Mouse (Mus musculus): ENCODE results near the gene Gm10799. TPM values are rescaled to one million over a fixed set of nuclear protein-coding genes. Genes with fewer than 3 reads are reported as not detected.
A peak's percentile ranks its signal among the peaks of the same experiment; 100 is the strongest.
"Not testable (repeated sequence)": the region's sequence is repeated elsewhere in the genome, so short reads cannot be mapped to it uniquely, and the experiment has no call there.

The Gm10799 gene
- total RNA-seq, 2 experiments from 2014 or later: not detected

DNA sequence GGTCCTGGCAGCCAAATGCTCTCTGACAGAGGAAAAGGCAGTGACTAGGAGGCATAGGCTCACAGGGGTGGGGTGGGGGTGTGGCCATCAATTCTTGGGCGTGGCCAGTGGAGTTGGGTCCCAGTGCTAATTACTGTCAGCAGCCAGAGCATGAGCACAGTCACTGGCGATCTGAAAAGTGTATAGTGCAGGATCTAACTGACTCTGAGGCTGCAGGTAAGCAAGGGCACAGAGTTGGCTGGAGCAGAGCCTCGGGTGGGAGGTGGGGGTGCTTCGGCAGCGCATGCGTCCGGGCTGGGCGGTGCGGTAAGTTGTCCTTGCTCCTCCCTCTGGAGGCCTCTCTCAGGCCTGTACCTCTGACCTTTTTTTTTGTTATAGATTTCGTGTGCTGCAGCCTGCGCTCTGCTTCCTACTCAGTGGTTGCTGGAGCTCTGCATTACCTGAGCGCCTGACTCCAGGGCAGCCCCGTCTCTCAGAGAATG, 1.4 kb upstream of the Gm10799 start, which contains the start of gene Cd59b:
Gene Cd59b, plus strand, starts transcription at position 146 of the 482 bp plus-strand sequence.
- DNase-seq (ENCODE audit: low spot score in 2 of 2): no peak

DNA sequence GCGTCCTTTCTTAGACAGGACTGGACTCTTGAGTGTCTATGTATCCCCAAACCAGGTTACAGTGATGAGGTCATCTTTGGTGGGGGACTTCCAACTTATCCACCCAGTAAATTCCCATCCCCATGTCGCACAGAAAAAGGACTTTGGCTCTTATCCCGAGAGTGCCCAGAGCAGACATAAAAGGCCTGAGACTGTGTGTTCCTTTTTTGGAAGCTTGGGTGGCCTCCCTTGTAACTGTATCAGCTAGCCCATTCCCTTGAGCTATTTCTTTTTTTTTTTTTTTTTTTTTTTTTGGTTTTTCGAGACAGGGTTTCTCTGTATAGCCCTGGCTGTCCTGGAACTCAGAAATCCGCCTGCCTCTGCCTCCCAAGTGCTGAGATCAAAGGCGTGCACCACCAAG, 2.8 kb downstream of the Gm10799 start, which contains the start of gene Gm10912:
Gene Gm10912, plus strand, starts transcription at position 301 of the 400 bp plus-strand sequence.
- DNase-seq (ENCODE audit: low spot score in 2 of 2): not testable (repeated sequence)

DNA sequence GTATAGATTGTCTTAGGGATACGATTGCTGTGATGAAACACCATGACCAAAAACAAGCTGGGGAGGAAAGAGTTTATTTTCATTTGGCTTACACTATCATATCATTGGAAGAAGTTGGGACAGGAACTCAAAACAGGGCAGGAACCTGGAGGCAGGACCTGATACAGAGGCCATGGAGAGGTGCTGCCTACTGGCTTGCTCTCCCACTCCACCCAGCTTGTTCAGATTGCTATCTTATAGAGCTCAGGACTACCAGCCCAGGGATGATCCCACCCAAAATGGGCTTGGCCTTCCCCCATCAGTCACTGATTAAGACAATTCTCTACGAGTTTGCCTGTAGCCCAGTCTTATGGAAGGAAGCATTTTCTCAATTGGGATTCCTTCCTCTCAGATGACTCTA, 4.2 kb downstream of the Gm10799 start:
- DNase-seq (ENCODE audit: low spot score in 2 of 2): no peak

DNA sequence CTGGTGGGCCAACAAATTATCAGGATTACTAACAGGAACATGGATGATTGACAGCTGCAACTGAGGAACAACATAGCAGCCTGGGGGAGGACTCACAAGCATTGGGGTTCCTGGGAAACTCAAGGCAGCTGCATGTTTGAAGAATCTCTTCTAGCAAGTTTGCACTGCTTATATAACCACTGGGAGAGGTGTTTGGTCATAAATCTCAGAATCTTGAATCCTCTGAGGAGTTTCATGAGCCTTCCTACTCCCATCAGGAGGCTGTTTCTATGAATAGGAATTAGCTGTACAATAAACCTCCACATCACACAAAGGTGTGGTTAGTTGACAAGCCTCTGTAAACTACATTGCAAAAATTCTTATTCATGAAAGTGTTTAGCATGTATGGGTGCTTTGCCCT, 5.7 kb downstream of the Gm10799 start:
- DNase-seq (ENCODE audit: low spot score in 2 of 2): no peak

DNA sequence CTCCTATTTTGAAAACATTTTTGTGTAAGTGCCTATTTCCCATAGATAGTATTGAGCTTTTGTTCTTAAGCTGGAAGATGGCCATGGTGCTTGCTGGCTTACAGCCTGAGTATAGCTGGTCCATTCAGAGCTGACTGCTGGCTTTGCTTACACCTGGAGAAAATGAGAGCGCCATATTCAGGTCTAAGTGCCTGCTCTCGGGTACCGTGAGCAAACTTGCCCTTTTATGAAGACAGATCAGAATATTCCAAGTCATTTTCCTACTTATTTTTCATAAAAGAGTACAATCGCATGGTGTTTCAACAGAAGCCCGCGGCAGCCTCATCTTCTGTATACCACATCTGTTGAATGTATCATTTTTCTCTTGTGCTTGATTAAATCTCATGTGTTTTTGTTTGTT, 7.4 kb downstream of the Gm10799 start:
- DNase-seq (ENCODE audit: low spot score in 2 of 2): no peak

DNA sequence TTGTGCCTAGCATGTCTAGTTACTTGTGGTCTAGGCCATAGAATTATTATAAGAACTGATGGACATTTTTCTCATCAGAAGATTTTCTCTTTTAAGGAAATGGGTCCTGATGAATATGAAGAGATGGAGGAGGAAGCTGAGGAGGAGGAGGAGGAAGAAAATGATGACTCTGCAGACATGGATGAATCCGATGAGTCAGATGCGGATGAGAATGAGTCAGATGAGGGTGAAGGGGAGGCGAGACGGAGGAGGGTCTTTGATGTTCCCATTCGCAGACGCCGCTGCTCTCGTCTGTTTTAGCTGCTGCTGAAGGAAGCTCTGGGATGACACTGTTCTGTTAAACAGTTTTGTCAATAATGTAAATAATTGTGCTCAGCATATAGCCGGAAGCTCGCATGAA, 8.6 kb downstream of the Gm10799 start:
- DNase-seq (ENCODE audit: low spot score in 2 of 2): no peak

DNA sequence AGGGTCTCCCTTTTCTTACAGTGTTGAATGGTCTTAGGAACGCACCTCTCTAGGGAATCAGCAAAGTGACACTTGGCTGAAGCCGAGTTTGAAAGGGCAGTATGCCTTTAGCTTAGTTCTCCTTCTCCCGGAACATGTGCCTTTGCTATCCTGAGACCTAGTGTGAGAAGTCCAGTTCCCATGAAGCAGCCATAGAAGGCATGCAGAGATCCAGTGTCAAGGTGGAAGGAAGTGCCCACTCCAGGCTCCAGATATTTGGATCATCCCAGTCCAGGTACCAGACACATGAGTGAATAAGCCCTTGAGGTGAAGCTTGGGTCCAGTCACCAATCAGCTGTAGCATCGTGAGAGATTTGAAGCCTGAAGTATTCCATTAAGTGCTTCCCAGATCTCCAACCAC, 9.4 kb downstream of the Gm10799 start:
- no peak for DNase-seq (ENCODE audit: low spot score in 2 of 2)

DNA sequence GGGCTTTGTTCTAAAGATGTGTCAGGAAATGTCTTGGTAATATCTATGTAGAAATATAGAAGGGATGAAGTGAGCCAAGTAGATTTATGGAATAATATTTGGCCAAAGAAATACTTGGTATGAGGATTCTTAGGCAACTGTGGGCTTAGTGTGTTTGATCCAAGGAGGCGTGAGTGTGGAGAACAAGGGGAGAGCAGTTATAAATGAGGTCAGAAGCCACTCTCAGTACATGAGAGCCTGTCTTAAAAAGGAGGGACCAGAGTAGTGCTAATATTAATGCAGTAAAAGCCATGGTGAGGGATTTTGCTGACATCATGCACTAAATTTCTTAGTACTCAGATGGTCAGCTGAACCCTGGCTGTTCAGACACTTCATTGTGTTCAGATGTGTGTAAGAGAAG, 10.0 kb downstream of the Gm10799 start:
- no peak for DNase-seq (ENCODE audit: low spot score in 2 of 2)

DNA sequence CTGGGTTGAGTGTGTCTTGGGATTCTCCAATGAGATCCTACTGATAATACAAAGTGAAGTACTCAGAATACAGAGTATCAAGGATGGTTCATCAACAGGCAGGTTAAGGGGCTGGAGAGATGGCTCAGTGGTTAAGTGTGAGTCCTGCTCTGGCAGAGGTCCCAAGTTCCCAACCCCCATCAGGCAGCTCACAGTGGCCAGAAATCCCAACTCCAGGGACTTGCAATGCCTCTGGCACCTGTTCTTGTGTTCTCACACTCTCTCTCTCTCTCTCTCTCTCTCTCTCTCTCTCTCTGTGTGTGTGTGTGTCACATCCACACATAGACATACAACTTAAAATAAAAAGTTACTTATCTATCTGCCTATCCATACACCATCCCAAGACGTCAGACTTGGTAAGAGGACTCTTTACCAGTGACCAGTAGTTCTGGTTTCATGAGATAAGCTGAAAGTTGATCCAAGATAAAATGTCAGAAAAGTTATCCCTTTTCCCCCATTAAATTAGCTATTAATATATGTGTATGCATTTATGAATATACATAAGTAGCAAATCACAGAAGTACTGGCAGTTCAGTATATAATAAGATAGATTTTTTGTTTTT, 23.8 kb downstream of the Gm10799 start:
- DNase-seq (ENCODE audit: low spot score in 2 of 2): no peak

DNA sequence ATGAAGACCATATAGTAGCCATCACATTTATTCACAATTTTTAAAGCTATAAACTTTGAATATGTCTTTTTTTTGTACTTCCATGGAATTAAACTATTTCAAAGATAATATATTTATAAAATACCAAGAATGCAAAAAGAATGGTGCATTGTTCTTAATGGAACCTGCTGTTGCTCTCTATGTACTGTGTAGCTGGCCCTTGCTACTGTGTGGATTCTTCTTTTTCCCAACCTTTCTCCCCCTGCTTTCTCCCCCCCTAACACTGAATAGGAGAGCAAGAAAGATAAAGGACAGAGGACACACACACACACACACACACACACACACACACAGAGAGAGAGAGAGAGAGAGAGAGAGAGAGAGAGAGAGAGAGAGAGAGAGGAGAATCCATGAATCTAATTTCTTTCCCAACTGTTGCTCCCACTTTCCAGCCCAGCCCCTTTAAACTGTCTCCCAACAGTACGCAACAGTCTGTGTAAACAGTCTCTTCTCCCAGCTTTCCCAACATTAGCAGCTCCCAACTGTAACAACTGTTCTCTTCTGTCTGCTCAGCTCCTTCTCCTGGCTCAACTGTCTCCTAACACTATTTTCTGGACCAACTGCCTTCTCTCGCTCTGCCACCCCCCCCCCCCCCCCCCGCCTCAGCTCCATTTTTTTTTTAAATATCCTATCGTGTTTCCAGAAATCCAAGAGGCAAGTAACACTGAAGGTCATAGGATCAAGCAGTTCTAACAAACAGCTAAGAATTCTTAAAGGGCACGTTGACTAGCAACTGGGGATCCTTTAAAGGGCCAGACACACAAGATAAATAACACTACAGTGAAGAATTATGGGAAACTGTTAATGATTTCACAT, 24.5 kb downstream of the Gm10799 start:
- DNase-seq (ENCODE audit: low spot score in 2 of 2): no peak

DNA sequence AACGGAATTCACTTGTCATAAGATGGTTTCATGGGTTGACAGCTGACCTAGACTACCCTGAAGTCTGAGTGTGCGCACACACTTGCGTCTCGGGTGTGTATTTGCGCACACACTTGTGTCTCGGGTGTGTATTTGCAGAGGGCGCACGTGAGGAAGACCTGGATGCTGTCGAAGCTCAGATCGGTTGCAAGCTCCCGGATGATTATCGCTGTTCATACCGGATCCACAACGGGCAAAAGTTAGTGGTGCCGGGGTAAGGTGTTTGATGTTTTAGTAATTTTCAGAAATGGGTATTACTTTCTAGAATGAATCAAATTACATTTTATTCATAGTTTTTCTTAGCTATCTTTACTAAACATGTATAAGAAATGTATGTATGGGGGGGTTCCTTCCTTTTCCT, 25.6 kb downstream of the Gm10799 start:
- no peak for DNase-seq (ENCODE audit: low spot score in 2 of 2)

DNA sequence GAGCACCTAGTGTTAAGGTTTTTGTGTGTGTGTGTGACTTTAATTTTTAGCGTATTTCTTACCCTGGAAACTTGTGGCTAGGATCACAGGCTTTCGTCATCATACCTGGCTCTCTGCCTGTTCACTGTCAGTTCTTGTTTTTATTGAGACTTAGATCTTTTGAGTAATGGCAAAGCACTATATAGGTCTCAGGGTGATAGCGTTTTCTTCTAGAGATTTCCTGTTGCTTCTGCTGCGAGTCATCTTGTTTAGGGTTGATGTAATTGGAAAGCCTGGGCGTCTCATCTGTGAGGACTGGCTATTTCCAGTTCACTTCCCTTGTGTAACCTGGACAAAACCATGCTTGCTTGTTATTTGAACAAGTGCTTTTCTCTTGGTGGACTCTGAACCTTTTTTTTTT, 26.7 kb downstream of the Gm10799 start:
- no peak for DNase-seq (ENCODE audit: low spot score in 2 of 2)

DNA sequence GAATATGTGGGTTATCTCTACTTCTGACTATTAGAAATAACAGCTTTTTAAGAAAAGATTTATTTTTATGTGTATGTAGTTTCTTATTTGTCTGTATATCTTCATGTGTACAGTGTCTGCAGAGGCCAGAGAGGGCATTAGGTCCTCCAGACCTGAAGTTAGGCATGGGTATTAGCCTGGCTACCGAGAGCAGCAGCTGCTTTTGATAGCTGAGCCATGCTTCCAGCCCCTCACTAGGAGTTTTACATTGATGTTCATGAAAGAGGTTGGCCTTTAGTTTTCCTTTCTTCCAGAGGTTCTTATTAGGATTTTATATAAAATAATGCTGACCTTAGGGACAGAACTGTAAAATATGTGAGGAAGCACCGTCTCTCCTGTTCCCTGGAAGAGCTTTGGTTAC, 30.1 kb downstream of the Gm10799 start:
- no peak for DNase-seq (ENCODE audit: low spot score in 2 of 2)

DNA sequence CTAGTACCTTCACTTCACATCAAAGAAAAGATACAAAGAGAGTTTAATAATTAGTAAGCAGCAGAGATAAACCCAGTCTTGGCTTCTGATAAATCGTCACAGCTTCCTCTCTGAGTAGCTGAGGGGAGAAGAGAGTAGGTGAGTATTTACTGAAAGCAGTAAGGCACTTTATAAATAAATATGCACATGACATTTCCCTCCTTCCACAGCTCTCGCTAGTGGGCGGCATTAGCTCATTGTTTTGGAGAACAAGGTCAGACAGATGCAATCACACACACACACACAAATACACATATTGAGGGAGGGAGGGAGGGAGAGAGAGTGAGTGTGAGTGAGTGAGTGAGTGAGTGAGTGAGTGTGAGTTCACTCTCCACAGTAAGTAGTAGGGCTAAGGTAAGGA, 32.0 kb downstream of the Gm10799 start:
- no peak for DNase-seq (ENCODE audit: low spot score in 2 of 2)

DNA sequence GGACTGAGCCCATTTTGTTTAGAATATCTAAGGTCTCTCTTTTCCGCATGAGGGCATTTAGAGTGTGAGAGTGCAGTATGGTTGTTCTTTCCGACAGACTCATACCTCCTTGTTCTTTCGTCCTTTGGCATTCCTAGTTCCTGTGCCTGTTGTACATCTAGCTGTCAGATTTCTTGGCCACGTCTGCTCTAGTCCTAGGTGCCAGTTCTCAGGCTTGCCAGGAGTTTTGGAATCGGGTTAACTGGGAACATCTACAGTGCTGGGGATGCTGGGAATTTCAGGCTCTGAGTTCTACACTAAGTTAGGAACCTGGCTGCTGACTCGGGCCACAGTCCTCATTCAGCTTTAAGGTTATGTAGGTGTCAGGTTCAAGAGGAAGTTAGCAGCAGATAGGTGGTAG, 32.8 kb downstream of the Gm10799 start:
- DNase-seq (ENCODE audit: low spot score in 2 of 2): no peak

DNA sequence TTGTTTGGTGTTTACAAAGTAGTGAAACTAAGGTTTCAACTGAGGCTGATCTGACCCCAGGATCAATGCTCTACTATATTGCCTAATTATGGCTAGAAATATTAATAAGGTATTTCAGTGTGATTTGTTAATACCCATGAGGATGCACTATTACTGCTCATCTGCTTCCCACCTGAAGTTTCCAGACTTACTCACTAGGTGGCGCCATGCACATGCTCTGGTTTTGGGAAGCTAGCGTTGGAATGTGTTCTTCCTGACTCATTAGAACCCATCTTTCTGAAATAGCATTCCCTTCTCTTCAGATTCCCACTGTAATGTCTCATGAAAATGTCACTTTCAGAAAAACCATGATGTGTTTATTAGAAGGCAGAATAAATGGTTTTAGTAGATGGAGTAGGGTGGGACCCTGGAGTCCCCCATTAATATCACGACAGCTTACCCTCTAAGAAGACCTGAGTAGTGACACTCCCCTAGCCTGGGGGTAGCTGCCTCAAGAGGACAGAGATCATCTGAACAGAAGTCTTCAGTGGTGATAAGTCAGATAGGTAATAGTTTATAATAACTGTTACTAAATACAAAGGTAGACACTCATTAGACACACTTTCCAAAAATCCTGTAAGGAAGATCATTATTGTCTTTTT, 33.4 kb downstream of the Gm10799 start:
- DNase-seq (ENCODE audit: low spot score in 2 of 2): peak in 1 of 2 experiments; percentile 32

DNA sequence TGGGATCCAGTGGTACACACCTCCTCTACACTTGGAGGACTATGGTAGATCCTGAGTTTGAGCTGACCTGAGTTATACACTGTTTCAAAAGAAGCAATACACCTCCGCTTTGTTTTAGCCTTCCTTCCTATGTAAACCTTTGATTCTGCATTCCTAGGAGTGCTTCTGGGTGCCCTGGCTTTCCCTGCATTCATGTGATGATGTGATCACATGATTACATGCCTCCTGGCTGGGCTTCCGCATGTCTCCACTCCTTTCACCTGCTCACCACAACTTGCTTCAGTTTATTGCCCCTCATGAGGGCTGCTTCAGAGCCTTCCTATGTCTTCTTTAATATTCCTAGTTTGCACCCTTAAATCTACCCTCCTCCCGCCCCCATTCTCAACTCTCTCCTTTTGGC, 36.3 kb downstream of the Gm10799 start:
- no peak for DNase-seq (ENCODE audit: low spot score in 2 of 2)

DNA sequence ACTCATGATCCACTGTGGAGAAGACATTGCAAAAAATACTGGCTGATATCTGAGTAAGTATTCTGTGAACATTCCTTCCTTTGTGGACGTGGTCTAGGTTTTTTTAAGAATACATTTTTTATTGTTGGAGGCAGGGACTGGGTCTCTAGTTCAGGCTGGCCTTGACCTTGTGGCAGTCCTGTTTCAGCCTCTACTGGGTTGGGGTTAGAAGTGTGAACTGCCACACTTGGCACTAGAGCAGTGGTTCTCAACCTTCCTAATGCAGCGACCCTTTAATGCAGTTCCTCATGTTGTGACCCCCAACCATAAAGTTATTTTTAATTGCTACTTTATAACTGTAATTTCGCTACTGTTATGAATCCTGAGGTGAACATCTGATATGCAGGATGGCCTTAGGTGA, 38.0 kb downstream of the Gm10799 start:
- no peak for DNase-seq (ENCODE audit: low spot score in 2 of 2)

DNA sequence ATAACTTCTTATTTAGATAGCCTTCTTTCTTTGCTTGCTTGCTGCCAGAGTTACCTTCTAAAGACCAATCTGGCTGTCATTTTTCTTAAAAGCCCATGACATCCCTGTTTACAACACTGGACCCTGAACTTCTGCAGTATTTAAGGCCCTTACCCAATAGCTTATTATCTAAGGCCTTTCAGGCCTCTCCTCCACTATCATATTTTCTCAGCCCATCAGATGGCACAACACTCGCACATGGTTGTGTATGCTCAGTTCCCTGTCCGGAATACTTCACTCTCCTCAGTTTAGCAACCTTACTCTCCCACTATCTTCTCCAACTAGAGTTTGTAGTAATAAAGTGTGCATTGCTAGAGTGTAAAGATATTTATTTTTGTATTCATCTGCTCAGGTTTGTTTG, 39.3 kb downstream of the Gm10799 start:
- no peak for DNase-seq (ENCODE audit: low spot score in 2 of 2)

DNA sequence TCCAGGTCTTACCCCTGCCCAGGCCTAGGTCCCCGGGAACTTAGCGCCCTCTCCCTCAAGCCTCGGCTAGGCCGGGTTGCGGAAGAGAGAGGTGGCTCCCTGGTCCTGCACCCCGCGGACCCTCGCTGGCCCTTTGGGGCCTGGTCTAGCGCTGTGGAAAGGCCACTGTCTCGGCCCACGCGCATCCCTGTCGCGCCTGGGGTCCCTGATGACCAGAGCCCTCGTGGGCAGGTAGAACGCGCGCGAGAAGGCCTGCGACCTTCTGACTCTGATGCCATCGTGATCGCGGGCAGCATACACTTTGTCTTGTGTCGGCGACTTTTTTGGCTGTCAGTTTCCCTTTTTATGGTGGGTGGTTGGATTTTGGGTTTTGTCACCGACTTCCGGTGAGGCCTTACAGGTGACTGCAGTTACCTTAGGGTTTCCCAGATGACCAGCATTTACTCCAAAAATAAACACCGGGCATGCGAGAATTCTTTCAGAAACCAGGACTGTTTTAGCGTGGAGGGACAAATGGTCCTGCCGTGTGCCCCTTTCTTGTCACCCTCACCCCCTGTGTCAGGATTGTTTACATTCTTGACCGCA, 40.1 kb downstream of the Gm10799 start, which contains the start of gene 4931422A03Rik:
Gene 4931422A03Rik, minus strand, starts transcription at position 223 of the 585 bp plus-strand sequence.
- no peak for DNase-seq (ENCODE audit: low spot score in 2 of 2)

DNA sequence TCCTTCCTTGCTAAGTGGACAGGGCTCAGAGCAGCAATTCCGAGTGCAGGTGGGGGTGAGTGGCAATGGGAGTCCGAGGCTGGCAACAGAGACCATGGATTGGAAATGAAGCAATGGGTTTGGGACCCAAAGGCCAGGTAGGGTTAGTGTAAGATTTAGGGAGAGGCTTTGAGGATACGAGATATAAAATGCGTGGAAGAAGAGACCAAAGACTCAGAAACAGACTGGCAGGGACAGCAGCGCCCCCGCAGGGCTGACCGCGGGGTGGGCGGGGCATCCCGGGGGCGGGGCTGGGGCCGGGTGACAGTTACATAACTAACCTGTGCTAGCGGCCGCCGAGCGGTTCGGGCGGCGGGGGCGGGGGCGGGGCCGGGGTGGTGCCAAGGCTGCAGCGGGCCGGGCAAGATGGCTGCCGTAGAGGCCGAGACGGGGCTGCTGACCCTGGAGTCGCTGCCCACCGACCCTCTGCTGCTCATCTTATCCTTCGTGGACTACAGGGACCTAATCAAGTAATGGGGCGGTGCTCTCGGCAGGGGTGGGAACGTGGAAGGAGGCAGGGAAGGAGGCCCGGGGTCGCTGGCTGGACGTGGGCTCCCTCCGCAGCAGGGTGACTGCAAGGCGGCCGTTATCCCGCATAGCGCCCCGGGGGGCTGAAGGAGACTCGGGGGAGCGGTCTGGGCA, 40.8 kb downstream of the Gm10799 start, which contains the start of gene Fbxo3:
Gene Fbxo3, plus strand, starts transcription at position 264 of the 681 bp plus-strand sequence.
- peak; percentile 64 to 79 for DNase-seq (ENCODE audit: low spot score in 2 of 2)

Data from adrenal gland, postnatal 4 days (tissue).